Mouse (Mus musculus) skeletal muscle tissue, postnatal 0 days (tissue): ENCODE results near the gene Id4. TPM values are rescaled to one million over a fixed set of nuclear protein-coding genes. Genes with fewer than 3 reads are reported as not detected.

Source experiments
- polyA plus RNA-seq: library from polyadenylated mRNA; unstranded; fragments of >200 nt; fragmentation: Nextera tagmentation; extraction: Ambion mirVana; gene quantifications from 2 replicates; pipeline ENCODE4 v1.2.1, GENCODE M21; 2015

Gene Id4
- 2.2 and 3.0 TPM in 2 replicates for polyA plus RNA-seq

GRCm38 (mm10) chr13:48260690-48261278 lies at the start of gene Id4:
Id4 (plus strand) TSS chr13:48261228.

